Mouse (Mus musculus) hindbrain, embryonic 13.5 days (tissue): ENCODE data around the gene Mlkl. TPM values are rescaled to one million over a fixed set of nuclear protein-coding genes. Genes with fewer than 3 reads are reported as not detected.
"Not testable (repeated sequence)": the region's sequence is repeated elsewhere in the genome, so short reads cannot be mapped to it uniquely, and the experiment has no call there.

Experiments used
- ATAC-seq: fragments of 200-750 bp; cut with Nextera tagmentation; 2 replicates; pipeline ENCODE4 v1.8.0; 2017; ENCODE audit warnings: moderate TSS enrichment; ENCODE audit not compliant: low FRiP score
- H3K27ac ChIP-seq: fragments of 300-500 bp; sonication (generic); 2 replicates; pipeline ENCODE4 v1.5.1; 2015; ENCODE audit warnings: inconsistent platforms, mild to moderate bottlenecking, moderate library complexity
- H3K27me3 ChIP-seq: fragments of 300-500 bp; sonication (generic); 2 replicates; pipeline ENCODE4 v1.6.1; 2015; ENCODE audit warnings: mild to moderate bottlenecking, inconsistent platforms
- H3K36me3 ChIP-seq: fragments of 300-500 bp; sonication (generic); 2 replicates; pipeline ENCODE4 v1.6.1; 2015; ENCODE audit warnings: mild to moderate bottlenecking, inconsistent platforms
- H3K4me1 ChIP-seq: fragments of 300-500 bp; sonication (generic); replicated peaks from 2 replicates; pipeline ENCODE4 v1.6.1; 2015; ENCODE audit warnings: inconsistent platforms
- H3K4me2 ChIP-seq: fragments of 300-500 bp; sonication (generic); 2 replicates; pipeline ENCODE4 v1.6.1; 2015; ENCODE audit warnings: inconsistent platforms, mild to moderate bottlenecking, moderate library complexity
- H3K4me3 ChIP-seq: fragments of 300-500 bp; sonication (generic); 2 replicates; pipeline ENCODE4 v1.5.1; 2015; ENCODE audit warnings: mild to moderate bottlenecking, inconsistent platforms
- H3K9ac ChIP-seq: fragments of 300-500 bp; sonication (generic); 2 replicates; pipeline ENCODE4 v1.6.1; 2015; ENCODE audit warnings: mild to moderate bottlenecking, inconsistent platforms
- H3K9me3 ChIP-seq: fragments of 300-500 bp; sonication (generic); 2 replicates; pipeline ENCODE4 v1.6.1; 2016; ENCODE audit warnings: inconsistent platforms
- WGBS: fragments of 180-500 bp; shearing (Covaris S2); methylation state at CpG from one replicate; pipeline ENCODE4 v1.1.7; 2015; 5-methylcytosine and 5-hydroxymethylcytosine counted together
- polyA plus RNA-seq: library from polyadenylated mRNA; unstranded; fragments of >200 nt; fragmentation: Nextera tagmentation; extraction: Ambion mirVana; gene quantifications from 2 replicates; pipeline ENCODE4 v1.2.1, GENCODE M21; 2015

Gene Mlkl
- polyA plus RNA-seq, 1 experiment from 2014 or later = 0.78 TPM

- 82% methylated on average over 9 of the region's 9 CpGs for WGBS
Observed at GRCm38 (mm10) chr8:111353497-111353896, 15.5 kb upstream of the Mlkl start.

DNA sequence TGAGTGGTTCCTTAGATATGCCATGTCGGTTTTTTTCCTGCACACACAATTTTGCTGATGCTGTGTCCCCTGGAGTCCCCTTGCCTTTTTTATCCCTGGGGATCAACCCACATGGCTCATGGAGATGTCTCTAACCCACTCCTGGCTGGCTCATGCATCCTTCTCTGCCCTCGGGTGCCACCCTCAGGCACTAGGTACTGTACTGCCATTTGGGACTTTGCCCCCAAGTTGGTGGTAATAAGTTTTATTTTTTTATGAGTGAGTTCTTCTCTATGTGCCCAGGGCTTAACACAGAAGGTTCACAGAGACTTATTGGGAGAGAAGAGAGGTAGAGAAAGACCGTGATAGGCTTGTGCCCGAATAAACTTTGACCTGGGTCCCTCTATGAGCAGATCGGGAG is 14.3 kb upstream of the Mlkl start:
- Histone ChIP-seq H3K9ac (no peak overlapping the region), H3K36me3 (no peaks in the 10 kb centered on the region), H3K4me1 (no peaks in the 10 kb centered on the region), H3K4me2 (no peak overlapping the region), H3K27me3 (no peaks in the 10 kb centered on the region), H3K9me3 (no peaks in the 10 kb centered on the region), H3K27ac (no peak overlapping the region), H3K4me3 (no peak overlapping the region)
- ATAC-seq = no peak
- WGBS = 90% methylated on average over 5 of the region's 5 CpGs

More at GRCm38 (mm10) chr8:111353497-111353896, 15.5 kb upstream of the Mlkl start:
- no peak for ATAC-seq
- Histone ChIP-seq H3K4me2 (no peak overlapping the region), H3K9ac (no peak overlapping the region), H3K4me3 (no peak overlapping the region), H3K9me3 (no peaks in the 10 kb centered on the region), H3K36me3 (no peaks in the 10 kb centered on the region), H3K4me1 (no peaks in the 10 kb centered on the region), H3K27me3 (no peaks in the 10 kb centered on the region), H3K27ac (no peak overlapping the region)

GRCm38 (mm10) chr8:111350577-111350976 is 12.6 kb upstream of the Mlkl start:
- Histone ChIP-seq H3K4me3 (no peak overlapping the region), H3K9ac (no peak overlapping the region), H3K27ac (no peak overlapping the region), H3K4me2 (no peak overlapping the region), H3K36me3 (no peaks in the 10 kb centered on the region), H3K4me1 (no peaks in the 10 kb centered on the region), H3K9me3 (no peaks in the 10 kb centered on the region), H3K27me3 (peaks cover 5% of the 10 kb centered on the region; the same call in 1 of the 2 replicates)
- no peak for ATAC-seq
- 85% methylated on average over 6 of the region's 6 CpGs for WGBS

- WGBS = 22% methylated on average over 5 of the region's 5 CpGs
- no peak overlapping the region for H3K9ac ChIP-seq
- no peak for ATAC-seq
- no peak overlapping the region for H3K4me3 ChIP-seq
- peaks cover 32% of the 10 kb centered on the region for H3K27me3 ChIP-seq
- no peaks in the 10 kb centered on the region for H3K36me3 ChIP-seq
- no peak overlapping the region for H3K4me2 ChIP-seq
- H3K9me3 ChIP-seq = no peaks in the 10 kb centered on the region
- peaks cover 2% of the 10 kb centered on the region; the same call in 1 of the 2 replicates for H3K4me1 ChIP-seq
- H3K27ac ChIP-seq = no peak overlapping the region
Observed at GRCm38 (mm10) chr8:111343225-111343624, 5.2 kb upstream of the Mlkl start.

DNA sequence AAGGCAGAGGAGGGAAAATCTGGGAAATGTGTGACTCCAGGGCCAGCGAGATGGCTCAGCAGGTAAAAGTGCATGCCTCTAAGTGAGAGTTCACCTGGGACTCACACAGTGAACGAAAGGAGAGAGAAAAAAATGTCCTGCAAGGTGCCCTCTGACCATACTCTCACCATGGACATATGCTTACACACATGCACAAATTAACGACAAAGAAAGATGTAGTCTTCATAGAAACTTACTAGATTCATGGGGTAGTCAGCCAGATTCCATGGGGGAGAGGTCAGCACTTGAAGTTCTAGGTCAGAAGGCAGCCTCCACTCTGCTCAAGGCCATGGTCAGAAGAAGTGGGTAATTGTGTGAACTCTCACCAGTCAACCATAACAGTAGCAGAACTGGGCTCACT is 2.2 kb upstream of the Mlkl start:
- Histone ChIP-seq H3K36me3 (no peaks in the 10 kb centered on the region), H3K9ac (no peak overlapping the region), H3K4me1 (peaks cover 10% of the 10 kb centered on the region; the same call in 1 of the 2 replicates), H3K27ac (no peak overlapping the region), H3K9me3 (no peaks in the 10 kb centered on the region), H3K27me3 (peaks cover 47% of the 10 kb centered on the region), H3K4me2 (no peak overlapping the region), H3K4me3 (no peak overlapping the region)
- 80% methylated on average over 3 of the region's 3 CpGs for WGBS
- no peak for ATAC-seq

- H3K9me3 ChIP-seq = no peaks in the 10 kb centered on the region
- H3K27ac ChIP-seq = no peak overlapping the region
- H3K36me3 ChIP-seq = no peaks in the 10 kb centered on the region
- H3K4me1 ChIP-seq = peaks cover 10% of the 10 kb centered on the region; the same call in 1 of the 2 replicates
- H3K4me2 ChIP-seq = peak overlapping the region; percentile 70
- WGBS = 52% methylated on average over 12 of the region's 12 CpGs
- H3K9ac ChIP-seq = no peak overlapping the region
- H3K4me3 ChIP-seq = peak overlapping the region; percentile 40
- peaks cover 47% of the 10 kb centered on the region for H3K27me3 ChIP-seq
- ATAC-seq = no peak
Observed at GRCm38 (mm10) chr8:111338370-111339208, 612 bp upstream of the Mlkl start.

- Histone ChIP-seq H3K36me3 (no peaks in the 10 kb centered on the region), H3K4me2 (peak overlapping the region; percentile 70), H3K4me1 (peaks cover 10% of the 10 kb centered on the region; the same call in 1 of the 2 replicates), H3K27me3 (peaks cover 47% of the 10 kb centered on the region), H3K9me3 (no peaks in the 10 kb centered on the region), H3K4me3 (peak overlapping the region; percentile 40), H3K27ac (no peak overlapping the region), H3K9ac (peak overlapping the region; percentile 39; the same call in 1 of the 2 replicates)
- no peak for ATAC-seq
- WGBS = 34% methylated on average over 17 of the region's 17 CpGs
Observed at GRCm38 (mm10) chr8:111337311-111337889, 577 bp downstream of the Mlkl start.

DNA sequence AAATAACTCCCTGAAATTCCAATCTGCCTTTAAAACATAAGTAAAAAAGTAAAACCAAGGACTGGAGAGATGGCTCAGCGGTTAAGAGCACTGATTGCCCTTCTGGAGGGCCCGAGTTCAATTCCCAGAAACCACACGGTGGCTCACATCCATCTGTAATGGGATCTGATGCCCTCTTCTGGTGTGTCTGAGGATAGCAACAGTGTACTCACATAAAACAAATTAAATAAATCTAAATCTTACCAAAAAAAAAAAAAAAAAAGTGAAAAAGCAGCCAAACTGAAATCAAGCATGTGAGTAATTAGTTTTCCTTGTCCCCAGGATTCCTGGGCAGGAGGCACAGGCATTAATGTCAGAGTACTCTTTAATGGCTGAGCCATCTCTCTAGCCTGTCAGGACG is 1.3 kb downstream of the Mlkl start:
- Histone ChIP-seq H3K4me3 (no peak overlapping the region), H3K4me1 (peaks cover 10% of the 10 kb centered on the region; the same call in 1 of the 2 replicates), H3K4me2 (no peak overlapping the region), H3K9ac (no peak overlapping the region), H3K27ac (no peak overlapping the region), H3K27me3 (peaks cover 47% of the 10 kb centered on the region), H3K36me3 (no peaks in the 10 kb centered on the region), H3K9me3 (no peaks in the 10 kb centered on the region)
- 82% methylated on average over 4 of the region's 4 CpGs for WGBS
- ATAC-seq = no peak

GRCm38 (mm10) chr8:111325222-111325790 is 12.7 kb downstream of the Mlkl start:
- Histone ChIP-seq H3K27me3 (no peaks in the 10 kb centered on the region), H3K4me2 (no peak overlapping the region), H3K9me3 (no peaks in the 10 kb centered on the region), H3K4me1 (no peaks in the 10 kb centered on the region), H3K27ac (no peak overlapping the region), H3K9ac (no peak overlapping the region), H3K36me3 (no peaks in the 10 kb centered on the region), H3K4me3 (no peak overlapping the region)
- ATAC-seq = no peak
- WGBS = 87% methylated on average over 6 of the region's 6 CpGs

DNA sequence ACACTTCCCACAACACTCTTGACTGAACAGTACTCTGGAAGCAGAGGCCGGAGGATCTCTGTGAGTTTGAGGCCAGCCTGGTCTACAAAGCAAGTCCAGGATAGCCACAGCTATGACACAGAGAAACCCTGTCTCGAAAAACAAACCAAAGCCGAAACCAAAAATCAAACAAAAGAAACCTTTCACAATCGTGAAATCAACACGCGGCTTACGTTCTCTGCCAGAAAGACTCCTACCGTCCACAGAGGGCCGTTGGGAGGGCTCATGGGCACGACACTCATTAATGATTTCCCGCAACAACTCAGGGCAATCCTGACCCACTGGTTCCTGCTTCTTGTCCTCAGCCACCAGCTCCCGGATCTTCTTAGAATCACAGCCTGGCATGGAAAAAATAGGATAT is 23.2 kb downstream of the Mlkl start:
- H3K27me3 ChIP-seq = no peaks in the 10 kb centered on the region
- H3K4me2 ChIP-seq = no peak overlapping the region
- H3K4me1 ChIP-seq = no peaks in the 10 kb centered on the region
- H3K4me3 ChIP-seq = no peak overlapping the region
- no peak overlapping the region for H3K27ac ChIP-seq
- no peaks in the 10 kb centered on the region for H3K9me3 ChIP-seq
- WGBS = 90% methylated on average over 12 of the region's 12 CpGs
- ATAC-seq = no peak
- no peak overlapping the region for H3K9ac ChIP-seq
- H3K36me3 ChIP-seq = no peaks in the 10 kb centered on the region

DNA sequence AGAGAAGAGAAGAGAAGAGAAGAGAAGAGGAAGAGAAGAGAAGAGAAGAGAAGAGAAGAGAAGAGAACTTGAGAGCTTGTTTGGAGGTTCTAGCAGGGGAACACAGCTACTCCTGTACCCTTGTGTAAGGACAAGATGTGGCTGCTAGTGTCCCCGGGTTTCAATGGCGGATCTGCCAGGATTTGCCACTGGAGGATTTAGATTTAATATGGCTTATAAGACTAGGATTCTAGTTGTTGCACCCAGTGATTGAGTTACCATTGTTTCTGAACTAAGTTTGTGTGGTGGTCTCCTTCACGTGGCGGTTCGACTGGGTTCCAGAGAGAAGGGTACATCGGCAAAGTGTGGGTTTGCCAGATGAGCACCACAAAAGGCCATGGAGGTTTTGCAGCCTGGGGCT is 24.0 kb downstream of the Mlkl start:
- ATAC-seq, H3K27ac ChIP-seq, H3K4me3 ChIP-seq, H3K4me2 ChIP-seq, H3K36me3 ChIP-seq, H3K4me1 ChIP-seq, H3K27me3 ChIP-seq, H3K9me3 ChIP-seq, H3K9ac ChIP-seq: not testable (repeated sequence)
- 95% methylated on average over 6 of the region's 6 CpGs for WGBS

GRCm38 (mm10) chr8:111312758-111313162 is 25.2 kb downstream of the Mlkl start:
- Histone ChIP-seq H3K36me3 (no peaks in the 10 kb centered on the region), H3K27me3 (no peaks in the 10 kb centered on the region), H3K9ac (no peak overlapping the region), H3K27ac (no peak overlapping the region), H3K4me2 (no peak overlapping the region), H3K9me3 (no peaks in the 10 kb centered on the region), H3K4me3 (no peak overlapping the region), H3K4me1 (no peaks in the 10 kb centered on the region)
- ATAC-seq = no peak
- WGBS = 81% methylated on average over 3 of the region's 3 CpGs
